Mouse (Mus musculus) ovary, postnatal 14 days (tissue): ENCODE data around the gene Rpl15.
A peak's percentile ranks its signal among the peaks of the same experiment; 100 is the strongest.
"Not testable (repeated sequence)": the region's sequence is repeated elsewhere in the genome, so short reads cannot be mapped to it uniquely, and the experiment has no call there.

ENCODE experiments used
- DNase-seq: peaks from one replicate; pipeline ENCODE4 v3.0.0; 2022; ENCODE audit warnings: low spot score

Gene Rpl15

DNA sequence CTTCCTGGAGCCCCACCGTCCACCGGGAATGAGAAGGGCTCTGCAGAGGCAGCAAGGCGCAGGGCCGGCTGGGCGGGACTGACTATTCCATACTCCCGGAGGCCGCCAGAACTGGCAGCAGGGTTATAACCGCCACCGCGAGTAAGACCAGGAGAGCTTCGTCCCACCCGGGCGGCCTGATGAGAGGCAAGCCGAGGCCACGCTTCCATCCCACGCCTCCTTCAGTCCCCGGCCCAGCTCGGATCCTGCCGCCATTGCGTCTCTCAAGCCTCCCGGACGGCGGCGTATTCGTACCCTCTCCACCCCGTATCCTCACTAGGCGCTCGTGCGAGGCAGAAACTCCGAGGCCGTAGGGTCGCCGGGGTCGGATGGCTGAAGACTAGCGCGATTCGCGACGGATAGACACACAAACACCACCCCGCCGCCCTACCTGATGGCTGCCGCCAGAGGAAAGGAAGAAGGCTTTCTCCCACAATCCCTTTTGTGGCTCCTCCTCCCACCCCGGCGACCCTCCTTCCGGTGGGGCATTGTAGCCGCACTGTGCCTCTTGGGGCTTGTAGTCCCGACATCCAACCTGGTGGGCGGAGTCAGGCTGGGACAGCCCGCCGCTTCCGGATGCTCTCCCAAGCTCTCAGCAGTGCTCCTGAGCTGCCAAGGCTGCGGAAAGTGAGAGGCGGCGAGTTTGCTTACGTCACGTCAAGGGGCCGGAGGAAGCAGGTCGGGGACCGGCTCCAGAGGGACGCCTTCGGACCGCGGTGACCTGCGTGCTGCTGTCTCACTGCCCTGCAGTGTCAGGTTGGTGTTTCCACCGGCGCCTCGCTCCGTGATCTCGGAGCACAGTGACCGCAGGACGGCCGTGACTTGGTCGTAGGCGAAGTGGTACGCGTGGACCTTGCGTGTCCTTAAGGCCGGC lies at the start of gene Rpl15, which contains the start of gene Nkiras1:
Rpl15 (minus strand) TSS at position 863 of the 913 bp plus-strand sequence.
Nkiras1 (plus strand) TSS at position 608 of the 913 bp plus-strand sequence.
- peak; percentile 92 for DNase-seq

DNA sequence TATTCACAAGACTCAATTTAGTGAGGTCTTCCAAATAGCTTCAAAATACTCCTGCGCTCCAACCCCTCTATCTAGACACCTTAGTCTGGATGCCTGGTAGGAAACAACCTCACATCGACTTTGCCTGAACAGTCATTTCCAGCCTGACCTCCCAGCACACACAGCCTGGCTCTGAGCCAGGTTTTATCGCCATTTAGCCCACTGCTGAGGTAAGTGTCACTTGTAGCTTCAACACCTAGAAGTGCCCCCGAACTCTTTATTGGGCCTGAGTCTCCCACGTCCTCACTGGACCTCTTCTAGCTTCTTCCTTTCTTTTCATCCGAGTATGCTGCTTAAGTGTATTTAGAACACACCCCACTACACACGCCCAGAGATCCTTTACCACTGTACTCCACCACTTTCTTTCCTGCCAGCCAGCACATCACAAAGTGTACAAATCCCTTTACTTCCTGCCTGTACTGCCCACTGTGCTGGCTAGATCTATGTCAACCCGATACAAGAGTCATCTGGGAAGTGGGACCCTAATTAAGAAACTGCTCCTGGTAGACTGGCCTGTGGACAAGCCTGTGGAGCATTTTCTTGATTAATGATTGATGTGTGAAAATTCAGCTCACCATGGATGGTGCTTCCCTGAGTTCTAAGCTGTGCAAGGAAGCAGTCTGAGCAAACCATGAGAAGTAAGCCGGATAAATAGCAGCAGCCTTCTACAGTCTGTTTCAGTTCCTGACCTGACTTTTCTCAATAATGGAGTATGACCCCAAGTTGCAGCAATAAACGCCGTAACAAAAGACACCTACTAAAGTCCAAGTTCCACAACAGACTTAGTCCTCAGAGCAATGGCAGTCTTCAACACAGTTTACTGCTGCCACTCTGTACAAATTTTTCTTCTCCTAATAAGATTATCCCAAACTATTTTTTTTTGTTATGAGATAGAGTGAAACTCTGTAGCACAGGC lies 46.5 kb upstream of the Rpl15 start:
- no peak for DNase-seq

DNA sequence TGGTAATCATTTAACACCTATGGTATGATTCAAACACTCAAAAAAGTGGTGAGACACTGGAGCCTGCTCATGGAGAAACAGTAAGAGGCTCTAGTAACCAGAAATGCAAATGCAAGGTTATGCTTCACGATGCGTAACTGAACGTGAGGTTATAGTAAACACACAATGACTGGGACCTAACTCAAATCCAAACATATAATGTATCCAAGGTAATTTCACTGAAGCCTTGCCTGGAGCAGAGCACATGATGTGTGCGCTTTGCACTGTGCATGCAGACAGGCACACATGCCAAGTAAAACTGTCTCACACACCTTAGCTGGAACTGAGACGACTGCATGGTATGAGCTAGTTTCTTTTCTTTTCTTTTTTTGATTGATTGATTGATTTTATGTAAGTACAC lies 33.0 kb upstream of the Rpl15 start:
- DNase-seq, result no peak

DNA sequence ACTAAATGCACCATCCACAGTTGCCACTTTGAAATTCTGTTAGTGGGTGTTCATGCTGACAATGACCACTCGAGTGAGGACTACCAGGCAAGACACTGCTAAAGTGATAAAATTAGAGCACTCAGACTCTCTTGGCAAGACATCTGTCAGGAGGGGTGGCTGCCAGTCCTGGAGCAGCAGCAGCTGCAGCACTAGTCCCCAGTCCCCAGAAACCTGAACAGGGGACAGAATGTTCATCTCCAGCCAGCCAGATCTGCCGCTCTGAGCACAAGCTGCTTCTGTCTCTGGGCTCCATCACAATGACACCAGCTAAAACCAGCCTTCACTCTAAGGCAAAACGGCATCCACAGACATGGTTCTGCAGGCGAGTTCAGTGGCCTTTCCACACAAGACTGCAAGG lies 32.1 kb upstream of the Rpl15 start:
- no peak for DNase-seq

DNA sequence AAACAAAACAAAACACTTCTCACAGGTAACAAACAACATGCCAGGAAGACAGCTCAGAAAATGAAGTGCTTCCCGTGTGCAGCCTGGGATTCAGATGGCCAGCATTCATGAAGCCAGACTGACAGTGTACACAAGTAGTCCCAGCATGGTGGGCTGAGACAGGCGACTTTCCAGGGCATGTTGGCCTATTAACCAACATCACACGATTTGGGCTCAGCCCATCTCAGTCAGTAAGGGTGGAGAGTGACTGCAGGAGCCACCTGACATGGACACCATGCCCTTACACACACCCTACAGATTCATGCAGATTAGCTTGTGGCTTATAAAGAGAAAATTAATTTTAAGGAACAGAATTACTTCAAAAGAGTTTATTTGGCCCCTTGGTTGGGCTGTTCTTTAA lies 31.6 kb upstream of the Rpl15 start:
- DNase-seq, result no peak

DNA sequence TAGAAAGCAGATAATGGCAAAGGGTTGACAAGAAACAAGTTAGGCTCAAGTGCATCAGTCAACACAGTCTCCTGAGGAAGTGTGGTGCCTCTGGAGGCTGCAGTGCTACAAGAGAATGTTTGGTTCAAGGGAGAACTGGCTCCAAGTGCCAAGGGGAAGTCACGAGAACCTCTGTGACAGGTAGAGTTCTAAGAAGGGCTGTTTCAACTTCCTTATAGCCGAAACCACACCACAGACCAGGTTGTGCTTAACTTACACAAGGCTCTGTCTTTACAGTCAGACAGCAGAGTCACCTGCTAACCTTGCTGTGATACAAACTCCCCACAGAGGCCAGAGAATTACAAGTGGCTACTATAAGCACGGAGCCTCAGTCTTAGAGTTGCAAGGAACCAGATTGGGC lies 30.4 kb upstream of the Rpl15 start:
- no peak for DNase-seq

DNA sequence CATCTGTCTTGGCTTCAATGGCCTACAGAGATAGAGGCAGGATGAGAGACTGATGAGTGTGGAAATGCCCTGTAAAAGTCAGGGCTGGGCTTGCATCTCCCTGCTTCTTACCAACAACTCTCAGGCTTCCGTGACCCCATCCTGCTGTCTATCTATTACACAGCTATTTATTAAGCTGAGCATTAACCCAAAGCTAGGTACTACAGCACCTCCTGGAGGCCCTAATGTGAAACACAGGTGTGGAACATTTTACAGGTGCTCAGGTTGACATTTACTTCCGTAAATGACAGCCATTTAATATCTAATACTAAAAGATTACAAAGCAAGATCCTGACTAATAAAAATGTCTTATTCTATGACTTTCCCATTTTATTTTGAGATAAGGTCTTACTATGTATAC lies 29.5 kb upstream of the Rpl15 start:
- DNase-seq, result no peak

DNA sequence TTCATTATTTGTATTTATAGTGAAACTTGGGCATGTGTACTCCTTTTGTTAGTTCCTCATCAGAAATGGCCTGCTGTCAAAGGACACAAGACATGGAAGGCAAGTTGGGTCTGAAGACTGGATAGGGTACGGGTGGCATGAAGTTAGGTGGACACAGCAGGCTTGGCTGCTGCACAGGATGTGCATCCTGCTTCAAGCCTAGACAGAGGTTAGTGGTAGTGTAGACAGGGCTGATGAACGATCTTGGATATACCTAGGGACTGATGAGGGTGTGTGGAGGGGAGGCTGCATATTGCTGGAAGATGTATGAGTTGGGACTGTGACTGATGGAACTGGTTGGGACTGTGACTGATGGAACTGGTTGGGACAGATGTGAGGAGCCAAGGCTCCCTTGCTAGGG lies 27.7 kb upstream of the Rpl15 start:
- DNase-seq, result no peak

DNA sequence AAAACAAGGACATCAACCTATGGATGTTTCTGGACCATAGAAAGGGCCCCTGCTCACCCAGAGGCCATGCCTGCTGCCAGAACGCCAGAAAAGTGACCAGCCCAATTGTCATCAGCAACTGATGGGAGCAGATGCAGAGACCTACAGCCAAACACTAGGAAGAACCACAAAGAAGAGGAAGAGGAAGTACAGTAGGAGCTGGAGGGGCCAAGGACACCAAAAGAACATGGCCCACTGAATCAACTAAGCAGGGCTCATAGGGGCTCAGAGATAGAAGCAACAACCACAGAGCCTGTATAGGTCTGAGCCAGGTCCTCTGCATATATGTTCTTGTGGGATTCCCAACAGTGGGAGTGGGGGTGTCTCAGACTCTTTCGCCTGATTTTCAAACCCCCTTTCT lies 26.2 kb upstream of the Rpl15 start:
- no peak for DNase-seq

DNA sequence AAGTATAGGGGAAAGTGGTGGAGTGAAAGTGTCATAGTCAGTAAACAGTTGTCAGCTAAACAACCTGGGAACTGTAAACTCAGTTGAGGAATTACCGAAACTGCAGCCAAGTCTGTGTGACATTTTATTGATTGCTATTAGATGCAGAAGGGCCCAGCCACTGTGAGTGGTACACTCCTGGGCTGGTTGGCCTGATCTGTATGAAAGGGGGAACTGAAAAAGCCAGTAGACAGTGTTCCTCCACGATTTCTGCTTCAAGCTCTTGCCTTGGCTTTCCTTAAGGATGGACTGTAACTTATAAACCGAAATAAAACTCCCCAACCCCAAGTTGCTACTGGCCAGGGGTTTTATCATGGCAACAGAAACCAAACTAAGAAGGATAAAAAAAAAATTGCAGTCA lies 21.4 kb upstream of the Rpl15 start:
- no peak for DNase-seq

DNA sequence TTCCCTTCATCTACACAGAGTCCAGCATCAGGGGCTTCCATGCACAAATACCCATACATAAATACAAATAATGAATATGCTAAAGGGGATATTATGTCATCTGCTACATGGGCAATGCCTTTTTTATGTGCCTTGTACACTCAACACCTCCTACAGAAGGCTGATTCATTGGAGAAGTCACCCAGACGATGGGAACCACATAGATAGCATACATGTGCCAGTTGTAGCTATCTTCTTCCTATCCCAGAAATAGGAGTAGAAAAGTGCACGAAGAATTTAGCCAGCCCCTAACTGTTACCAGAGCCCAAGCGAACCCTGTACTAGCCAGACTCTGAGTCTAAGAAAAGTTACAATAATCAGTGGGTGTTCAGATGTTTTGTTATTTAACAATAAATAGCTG lies 20.9 kb upstream of the Rpl15 start:
- DNase-seq, result no peak

DNA sequence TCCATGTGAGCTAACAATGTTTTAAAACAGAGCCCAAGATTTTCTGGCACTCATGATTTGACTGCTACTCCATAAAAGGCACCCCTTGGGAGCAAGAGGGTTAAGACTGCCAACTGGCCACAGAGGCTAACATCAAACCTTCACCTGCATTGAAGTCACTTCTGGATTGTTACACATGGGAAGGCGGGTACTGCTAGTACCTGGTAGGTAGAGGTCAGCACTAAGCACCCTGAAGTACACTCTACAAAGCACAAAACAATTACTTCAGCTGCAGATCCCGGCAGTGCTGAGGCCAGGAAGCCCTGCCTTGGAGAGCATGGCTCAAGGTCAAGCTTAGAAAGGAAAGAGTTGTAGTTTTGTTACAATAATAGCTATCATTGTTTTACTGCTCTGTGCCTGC lies 16.2 kb upstream of the Rpl15 start:
- DNase-seq, result no peak

DNA sequence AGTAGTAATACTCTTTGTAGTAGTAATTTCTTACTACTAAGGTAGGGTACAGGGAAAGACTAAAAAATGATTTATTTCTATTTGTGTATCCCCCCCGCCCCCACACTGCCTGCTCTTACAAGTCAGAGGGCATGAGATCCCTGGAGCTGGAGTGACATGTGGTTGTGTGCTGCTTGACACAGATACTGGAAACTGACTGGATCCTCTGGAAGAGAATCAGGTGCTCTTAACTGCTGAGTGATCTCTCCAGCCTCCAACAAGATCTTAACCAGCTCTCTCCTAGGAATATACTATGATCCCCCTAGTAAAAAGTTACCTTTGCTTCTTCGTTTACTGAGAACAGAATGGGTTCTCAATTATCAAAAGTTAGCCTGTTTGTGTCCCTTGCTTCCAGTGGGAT lies 15.2 kb upstream of the Rpl15 start:
- no peak for DNase-seq

DNA sequence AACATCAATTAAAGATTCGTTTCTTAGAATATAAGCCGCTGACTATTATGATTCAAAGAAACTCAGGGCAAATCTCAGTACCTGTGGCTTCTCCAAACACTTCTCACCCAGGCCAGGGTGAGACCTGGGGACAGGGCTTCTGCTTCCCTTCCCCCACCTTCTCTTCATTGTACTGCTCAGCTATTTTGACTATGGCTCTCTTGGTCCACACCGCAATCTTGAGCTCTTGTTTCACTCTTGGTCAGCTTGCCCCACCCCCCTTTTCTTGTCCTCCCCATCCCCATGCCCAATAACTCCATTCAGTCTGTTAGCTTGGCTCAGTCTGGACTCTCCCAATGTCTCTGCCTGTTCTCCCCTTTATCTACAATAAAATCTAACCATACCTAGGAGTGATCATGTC lies 14.3 kb upstream of the Rpl15 start:
- no peak for DNase-seq

DNA sequence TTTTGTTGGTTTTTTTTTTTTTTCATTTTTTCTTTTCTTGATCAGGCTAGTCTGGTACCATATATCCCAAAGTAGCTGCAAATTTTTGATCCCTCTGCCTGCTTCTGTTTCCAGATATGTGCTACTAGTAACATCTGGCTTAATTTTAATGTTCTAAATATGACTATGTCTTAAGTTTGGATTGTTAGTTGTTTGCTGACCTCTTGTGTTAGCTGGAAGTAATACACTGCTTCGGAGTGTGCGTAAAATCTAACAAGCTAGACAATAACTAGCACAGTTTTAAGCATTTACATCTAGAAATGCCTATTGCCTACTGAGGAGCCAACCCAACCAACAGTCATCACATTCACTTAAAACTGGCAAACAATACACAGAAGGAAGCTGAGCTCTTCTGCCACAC lies 13.4 kb upstream of the Rpl15 start:
- no peak for DNase-seq

DNA sequence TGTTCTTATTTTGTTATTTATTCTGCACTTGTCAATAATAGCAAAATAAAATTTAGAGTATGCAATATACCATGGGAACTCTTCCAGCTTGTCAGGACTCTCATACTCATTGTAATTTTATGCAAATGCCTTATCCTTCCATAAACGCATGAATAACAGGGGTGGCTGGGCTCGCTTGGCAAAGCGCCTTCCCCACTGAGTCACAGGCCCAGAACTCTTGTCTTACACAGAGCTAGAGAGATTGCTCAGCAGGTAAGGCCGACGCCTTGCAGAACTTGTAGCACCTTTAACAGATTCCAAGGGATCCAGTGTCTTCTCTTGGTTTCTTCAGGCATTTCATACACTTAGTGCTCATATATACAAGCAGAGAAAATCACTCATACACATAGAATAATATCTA lies 9.2 kb upstream of the Rpl15 start:
- DNase-seq, result no peak

DNA sequence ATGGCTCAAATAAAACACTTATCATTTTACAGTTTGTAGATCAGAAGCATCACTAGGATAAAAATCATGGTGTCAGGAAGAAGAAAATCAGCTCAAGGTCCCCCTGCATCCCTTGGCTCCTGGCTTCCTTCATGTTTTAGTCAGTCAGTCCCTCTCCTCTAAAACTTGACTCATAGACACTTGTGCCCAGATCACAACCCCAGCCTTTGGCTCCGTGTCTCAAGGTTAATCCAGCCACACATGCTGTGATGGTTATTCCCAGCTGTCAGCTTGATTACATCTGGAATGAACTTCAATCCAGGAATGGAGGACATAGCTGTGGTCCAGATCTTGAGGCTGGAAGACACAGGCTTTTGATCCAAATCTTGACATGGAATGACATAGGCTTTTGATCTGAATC lies 3.3 kb upstream of the Rpl15 start:
- DNase-seq, result no peak

DNA sequence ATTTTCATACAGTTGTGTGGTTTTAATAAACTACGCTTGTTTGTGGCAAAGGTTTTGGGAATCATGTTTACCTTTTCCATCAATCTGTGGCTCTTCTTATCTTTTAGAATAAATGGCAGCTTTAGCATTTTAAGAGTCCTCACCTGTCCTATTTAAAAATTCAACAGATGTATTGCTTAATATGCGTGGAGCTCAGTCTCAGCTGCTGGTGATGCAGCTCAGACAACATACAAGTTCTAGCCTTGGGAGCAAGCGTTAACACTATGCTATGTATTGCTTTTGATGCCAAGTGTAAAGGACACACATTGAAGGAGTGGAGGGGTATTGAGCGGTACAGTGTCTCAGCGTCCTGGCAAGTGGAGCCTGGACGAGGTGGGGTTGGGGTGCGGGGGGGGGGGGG lies 475 bp upstream of the Rpl15 start:
- DNase-seq, result no peak

DNA sequence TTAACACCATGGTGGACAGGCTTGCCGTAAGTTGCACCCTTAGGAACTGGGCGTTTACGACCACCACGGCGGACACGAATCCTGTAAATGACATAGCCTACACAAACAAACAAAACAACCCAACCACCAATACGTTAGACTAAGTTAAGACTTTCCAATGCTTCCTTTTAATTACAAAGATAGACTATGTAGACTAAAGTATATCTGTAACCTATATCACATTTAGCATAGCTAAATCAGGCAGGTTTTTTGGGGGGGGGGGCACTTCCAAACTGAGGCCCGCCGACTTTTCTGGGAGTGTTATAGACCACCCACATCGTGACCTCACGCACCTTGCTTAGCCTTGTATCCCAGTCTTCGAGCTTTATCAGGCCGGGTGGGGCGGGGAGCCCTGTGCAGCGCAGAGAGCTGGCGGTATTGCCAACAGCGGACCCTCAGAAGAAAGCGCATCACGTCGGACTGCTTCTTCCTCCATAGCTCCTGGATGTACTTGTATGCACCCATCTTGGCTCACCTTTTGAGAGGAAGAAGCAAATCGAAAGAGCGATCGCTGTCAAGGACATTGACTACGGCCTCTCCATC lies 1.2 kb downstream of the Rpl15 start:
- DNase-seq, result not testable (repeated sequence)

DNA sequence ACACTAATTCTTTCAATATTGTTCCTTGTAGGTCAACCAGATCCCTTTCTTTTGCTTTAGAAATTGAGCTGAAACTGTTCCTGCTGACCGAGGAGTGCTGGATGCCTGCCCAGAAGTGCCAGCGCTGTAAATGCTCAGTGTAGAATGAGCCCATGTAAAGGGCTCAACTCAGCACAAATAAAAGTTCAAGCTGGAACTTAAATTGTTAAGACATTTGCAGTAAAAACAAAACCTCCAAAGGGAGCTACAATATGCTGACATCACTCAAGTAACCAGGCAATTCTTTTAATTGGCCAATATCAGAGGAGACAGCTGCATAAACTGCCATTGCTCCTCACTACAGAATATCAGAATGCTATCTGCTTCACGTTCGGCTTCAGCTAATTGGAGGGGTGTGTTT lies 7.8 kb downstream of the Rpl15 start:
- DNase-seq, result no peak

DNA sequence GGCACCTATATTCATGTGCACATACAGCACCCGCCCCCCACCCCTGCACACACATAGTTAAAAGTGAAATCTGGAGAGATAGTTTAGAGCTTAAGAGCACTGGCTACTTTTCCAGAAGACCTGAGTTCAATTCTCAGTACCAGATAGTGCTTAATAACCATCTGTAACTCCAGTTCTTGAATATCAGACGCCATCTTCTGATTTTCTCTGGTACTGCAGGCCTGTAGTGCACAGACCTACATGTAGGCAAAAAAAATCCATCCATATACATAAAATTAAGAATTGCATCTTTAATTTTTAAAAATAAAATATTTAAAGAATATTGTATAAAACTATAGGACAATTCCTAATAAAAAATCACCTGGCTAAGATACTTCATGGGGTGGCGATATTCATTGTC lies 10.0 kb downstream of the Rpl15 start:
- DNase-seq, result no peak

DNA sequence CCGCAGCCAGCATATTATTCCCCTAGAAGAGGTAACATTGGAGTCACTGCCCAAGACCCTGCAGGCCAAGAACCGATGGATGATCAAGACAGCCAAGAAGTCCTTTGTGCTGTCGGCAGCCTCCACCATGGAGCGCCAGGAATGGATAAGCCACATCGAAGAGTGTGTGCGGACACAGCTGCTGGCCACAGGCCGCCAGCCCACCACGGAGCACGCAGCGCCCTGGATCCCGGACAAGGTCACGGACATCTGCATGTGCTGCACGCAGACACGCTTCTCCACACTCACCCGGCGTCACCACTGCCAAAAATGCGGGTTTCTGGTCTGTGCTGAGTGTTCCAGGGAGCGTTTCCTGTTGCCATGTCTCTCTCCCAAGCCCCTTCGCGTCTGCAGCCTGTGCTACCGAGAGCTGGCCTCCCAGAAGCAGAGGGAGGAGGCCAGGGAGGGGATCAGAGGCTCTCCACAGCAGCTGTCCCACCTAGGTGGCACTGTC lies 28.5 kb downstream of the Rpl15 start:
- no peak for DNase-seq
